Mouse (Mus musculus) liver, adult 10 weeks (tissue): ENCODE results near the gene Appbp2. TPM values are rescaled to one million over a fixed set of nuclear protein-coding genes. Genes with fewer than 3 reads are reported as not detected.

Experiments
- polyA plus RNA-seq: library from polyadenylated mRNA; stranded (reverse); fragments of 350-450 nt; fragmentation: Illumina TruSeq; extraction: RNeasy Lipid Tissue Mini Kit (QIAGEN cat#74804); gene quantifications from one replicate; pipeline ENCODE4 v1.2.3, GENCODE M21; 2014; ENCODE audit warnings: low read depth, low replicate concordance

The Appbp2 gene
- polyA plus RNA-seq = 18.0 TPM

DNA sequence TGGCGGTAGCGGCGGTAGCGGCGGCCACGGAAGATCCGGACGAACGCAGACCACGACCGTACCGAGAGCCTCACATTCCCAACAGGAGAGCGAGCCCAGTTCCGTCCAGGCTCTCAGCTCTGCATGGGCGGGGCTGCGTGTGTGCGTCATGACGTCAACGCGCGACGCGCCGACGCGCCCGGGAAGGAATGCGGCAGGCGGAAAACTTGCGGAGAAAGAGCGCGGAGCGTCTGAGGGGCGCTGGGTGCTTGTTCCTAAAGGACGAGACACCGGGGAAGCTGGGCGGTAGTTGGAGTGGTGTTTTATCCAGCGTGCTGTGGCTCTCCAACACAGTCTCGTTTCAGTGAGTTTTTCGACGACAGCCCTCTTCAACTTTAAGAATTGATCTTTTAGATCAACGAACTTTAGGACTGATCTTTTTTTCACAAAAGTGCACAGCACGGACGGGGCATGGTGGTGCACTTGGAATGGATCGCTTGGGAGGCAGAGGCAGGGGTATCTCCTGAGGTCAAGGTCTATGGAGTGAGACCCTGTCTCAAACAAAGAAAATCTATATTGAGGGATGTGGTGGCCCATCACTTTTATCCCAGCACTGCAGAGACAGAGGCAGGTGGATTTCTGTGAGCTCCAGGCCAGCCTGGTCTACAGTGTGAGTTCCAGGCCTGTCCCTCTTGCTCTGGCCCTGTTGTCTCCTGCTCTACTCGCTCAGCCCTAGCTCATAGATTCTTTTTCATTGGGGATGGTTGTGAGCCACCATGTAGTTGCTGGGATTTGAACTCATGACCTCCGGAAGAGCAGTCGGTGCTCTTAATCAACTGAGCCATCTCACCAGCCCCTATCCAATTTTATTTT is at the start of gene Appbp2:
Gene Appbp2 (minus strand): TSS at position 141 of the 852 bp plus-strand sequence.

DNA sequence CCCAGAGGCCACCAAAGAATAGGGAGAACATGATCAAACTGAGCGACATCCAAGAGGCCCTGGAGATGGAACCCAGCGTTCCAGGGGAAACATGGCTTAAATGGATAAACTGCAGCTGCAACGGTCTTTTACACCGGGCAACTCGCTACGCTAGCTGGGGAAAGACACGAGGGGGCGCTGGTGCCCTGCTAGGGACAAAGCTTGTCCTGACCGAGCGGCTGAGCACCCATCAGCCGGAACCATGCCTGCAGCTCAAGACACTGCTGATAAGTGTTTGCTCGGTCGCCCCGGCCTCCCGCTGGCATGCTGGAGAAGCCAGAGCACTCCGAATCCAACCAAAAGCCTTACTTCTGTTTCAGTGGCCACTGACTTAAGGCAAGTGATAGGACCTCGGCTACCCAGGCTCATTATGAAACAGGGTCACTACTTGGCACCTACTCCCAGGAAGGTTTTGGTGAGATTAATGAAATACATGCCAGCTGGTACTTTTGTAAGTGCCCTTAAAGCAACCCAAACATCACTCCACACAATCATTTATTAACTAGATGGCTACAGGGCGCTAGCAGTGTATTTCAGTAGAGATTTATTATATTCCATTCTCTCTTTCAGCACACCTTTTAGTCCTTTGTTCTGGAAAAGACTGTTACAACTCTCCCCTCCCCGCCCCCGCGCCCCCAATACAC is 64.7 kb downstream of the Appbp2 start, which contains the start of gene 1700125H20Rik:
Gene 1700125H20Rik (plus strand): TSS at position 347 of the 683 bp plus-strand sequence.

DNA sequence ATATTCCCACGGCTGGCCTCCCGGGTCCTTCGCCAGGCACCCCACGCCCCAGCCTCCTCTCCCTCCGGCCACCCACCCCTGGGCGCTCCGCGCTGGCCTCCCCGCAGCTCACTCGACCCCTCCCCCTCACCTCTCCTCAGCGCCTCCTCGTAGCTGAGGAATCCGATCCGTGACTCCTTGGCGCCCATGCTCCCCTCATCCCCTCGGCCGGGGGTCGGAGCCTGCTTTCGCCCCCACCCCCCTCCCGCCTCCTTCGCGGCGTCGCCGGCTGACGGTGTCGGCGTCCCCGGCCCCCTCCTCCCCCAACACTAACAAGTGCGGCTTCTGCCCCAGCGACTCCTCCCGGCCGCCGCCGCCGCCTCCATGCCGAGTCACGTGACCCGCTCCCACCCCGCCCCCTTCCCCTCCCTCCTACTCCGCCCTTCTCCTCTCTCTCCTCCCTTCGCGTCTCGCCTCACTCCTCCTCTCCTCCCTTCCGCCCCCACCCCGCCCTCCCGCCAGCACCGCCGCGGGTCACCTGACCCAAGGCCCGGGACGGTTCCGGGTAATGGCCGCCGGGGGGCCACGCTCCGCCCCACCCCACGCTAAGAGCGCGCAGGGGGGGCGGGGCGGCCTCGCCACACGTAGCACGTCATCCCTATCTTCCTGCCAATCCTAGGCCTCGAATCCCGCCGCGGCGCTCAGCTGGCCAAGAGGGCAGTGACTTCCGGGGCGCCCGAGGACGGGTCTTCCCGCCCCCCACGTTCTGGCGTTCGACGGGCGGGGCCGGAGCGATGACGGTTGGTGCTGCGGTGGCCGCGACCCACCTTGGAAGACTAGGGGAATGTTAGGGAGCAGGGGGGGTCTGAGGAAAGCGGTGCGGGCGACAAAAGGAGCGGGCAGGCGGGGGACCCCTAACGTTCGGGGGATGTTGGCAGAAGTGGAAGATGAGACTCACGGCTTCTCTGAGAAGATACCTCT is 95.1 kb downstream of the Appbp2 start, which contains the start of gene Usp32:
Gene Usp32 (minus strand): TSS at position 581 of the 960 bp plus-strand sequence.

Other genes starting within 250 kb of the Appbp2 start
- gene Usp32, start 95.0 kb downstream of the Appbp2 start, polyA plus RNA-seq = 21.1 TPM
- not detected for gene 1700125H20Rik, start 64.7 kb downstream of the Appbp2 start, polyA plus RNA-seq
- 5.4 TPM for gene Ppm1d, start 76.1 kb upstream of the Appbp2 start, polyA plus RNA-seq
- 5.9 TPM for gene Bcas3, start 118.0 kb upstream of the Appbp2 start, polyA plus RNA-seq